8 mouse cellular contexts compared by ENCODE assay signal in the genomic region with DNA sequence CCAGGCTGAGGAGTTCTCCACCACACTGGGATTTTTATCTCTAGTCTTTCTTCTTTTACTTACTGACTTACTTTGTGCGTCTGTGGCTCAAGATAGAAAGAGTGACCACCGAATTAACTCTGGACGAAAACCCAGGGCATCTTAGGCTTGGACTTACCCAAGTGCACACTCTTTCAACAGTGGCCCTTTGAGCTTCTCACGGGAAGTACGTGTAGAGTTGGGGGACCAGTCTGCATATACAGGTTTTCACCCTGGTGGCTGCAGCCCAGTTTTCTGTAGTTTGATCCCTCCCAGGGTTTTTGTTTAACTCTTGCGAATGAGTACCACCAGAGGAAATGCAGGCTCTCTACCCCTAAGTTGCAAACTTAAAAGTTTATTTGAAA. TPM values are rescaled to one million over a fixed set of nuclear protein-coding genes. Genes with fewer than 3 reads are reported as not detected.
DNase-seq lines count a peak whose midpoint lies in the region; ATAC-seq and TF ChIP-seq lines count a peak whose summit lies in the region.

No protein-coding gene starts in this region.

- no peak for TF ChIP-seq CTCF in heart, adult 2 months (IDR thresholded peaks at IDR 0.05)

- no peaks in the 10 kb centered on the region for H3K27me3 ChIP-seq in heart, adult 2 months (ENCODE audit: control insufficient read depth, insufficient read depth, low read length)
- H3K27me3 ChIP-seq in forebrain, embryonic 10.5 days (ENCODE audit: poor library complexity, severe bottlenecking): no peaks in the 10 kb centered on the region
- H3K27me3 ChIP-seq in liver, embryonic 13.5 days: no peaks in the 10 kb centered on the region

- peak overlapping the region; percentile 70 for H3K4me2 ChIP-seq in liver, embryonic 13.5 days

- intact Hi-C loops in heart, adult 2 months (cut with DNase I): no loop called here

- peak overlapping the region; percentile 88 for H3K9ac ChIP-seq in heart, adult 2 months (ENCODE audit: low read depth, low read length)
- H3K9ac ChIP-seq in liver, embryonic 13.5 days: peak overlapping the region; percentile 79

- peak; percentile 35; the same call in 1 of the 2 replicates for ATAC-seq in liver, embryonic 13.5 days (ENCODE audit: low read depth)

- no peaks in the 10 kb centered on the region for H3K9me3 ChIP-seq in forebrain, embryonic 10.5 days
- H3K9me3 ChIP-seq in liver, embryonic 13.5 days (replicated peaks): no peaks in the 10 kb centered on the region

- 8% methylated on average over 6 of the region's 6 CpGs for WGBS in heart, adult 2 months
- WGBS in forebrain, embryonic 10.5 days: 10% methylated on average over 6 of the region's 6 CpGs
- 3% methylated on average over 6 of the region's 6 CpGs for WGBS in liver, embryonic 13.5 days (ENCODE audit: insufficient replicate concordance)

- no peak for TF ChIP-seq POLR2A in heart, adult 2 months (IDR thresholded peaks at IDR 0.05; ENCODE audit: insufficient read depth, low read depth, low read length)

- peak overlapping the region; percentile 99 for H3K4me3 ChIP-seq in heart, adult 2 months
- H3K4me3 ChIP-seq in forebrain, embryonic 10.5 days: peak overlapping the region; percentile 77
- H3K4me3 ChIP-seq in liver, embryonic 13.5 days (replicated peaks): peak overlapping the region; percentile 74

- no peaks in the 10 kb centered on the region; the same call in 1 of the 2 replicates for H3K79me2 ChIP-seq in heart, adult 2 months (replicated peaks; ENCODE audit: control insufficient read depth, insufficient read depth, low read length)

- no peaks in the 10 kb centered on the region for H3K36me3 ChIP-seq in heart, adult 2 months (ENCODE audit: control insufficient read depth, insufficient read depth, low read length)
- peaks cover 4% of the 10 kb centered on the region for H3K36me3 ChIP-seq in forebrain, embryonic 10.5 days (replicated peaks)
- H3K36me3 ChIP-seq in liver, embryonic 13.5 days: peaks cover 3% of the 10 kb centered on the region

- TF ChIP-seq EP300 in heart, adult 2 months (IDR thresholded peaks at IDR 0.05; ENCODE audit: insufficient read depth, low read depth, low read length): no peak

- peak overlapping the region; percentile 62 for H3K27ac ChIP-seq in heart, adult 2 months
- peak overlapping the region; percentile 85 for H3K27ac ChIP-seq in forebrain, embryonic 10.5 days
- no peak overlapping the region for H3K27ac ChIP-seq in liver, embryonic 13.5 days

- DNase-seq in heart, adult 2 months: no peak
- no peak for DNase-seq in heart, adult 8-10 months (ENCODE audit: low spot score)
- peak; percentile 62 for DNase-seq in 416B (ENCODE audit: low read depth)
- peak; percentile 21 for DNase-seq in forebrain, embryonic 10.5 days (ENCODE audit: extremely low spot score, low spot score)
- no peak for DNase-seq in liver, embryonic 13.5 days
- no peak for DNase-seq in adrenal gland, postnatal 4 days (ENCODE audit: low spot score in 2 of 2)
- DNase-seq in urinary bladder, postnatal 14 days (ENCODE audit: low spot score): no peak
- DNase-seq in cerebellum, adult 9-11 months: no peak

- no peaks in the 10 kb centered on the region for H3K4me1 ChIP-seq in heart, adult 2 months (ENCODE audit: control insufficient read depth, insufficient read depth, low read length)
- H3K4me1 ChIP-seq in forebrain, embryonic 10.5 days: peaks cover 28% of the 10 kb centered on the region
- peaks cover 9% of the 10 kb centered on the region for H3K4me1 ChIP-seq in liver, embryonic 13.5 days (replicated peaks)

RNA-seq across cellular contexts. Expression of a gene that starts 0.5 kb away (rescaled TPM):
- 1 to 10 TPM; 4.5 to 6.4 TPM for total RNA-seq in heart, adult 2 months (2021)
- polyA plus RNA-seq in heart, adult 2 months (2012; rRNA removed): 3.0 and 4.9 TPM in 2 replicates
- 1 to 10 TPM; 2.1 to 6.7 (median 5.4) TPM for total RNA-seq in heart, adult 8-10 months (2022)
- 23.4 and 25.0 TPM in 2 replicates for polyA plus RNA-seq in forebrain, embryonic 10.5 days (2016; fragmentation: Nextera tagmentation; extraction: Ambion mirVana)
- polyA plus RNA-seq in liver, embryonic 13.5 days (2015; fragmentation: Nextera tagmentation; extraction: Ambion mirVana): 12.4 and 13.1 TPM in 2 replicates
- total RNA-seq in adrenal gland, postnatal 4 days (2021): 10 to 100 TPM; 26.1 to 27.5 TPM

Comparison
In these comparisons a context has a peak if more than half of its experiments do, and no peak if none do; other contexts are left out.
1. DNase-seq: peak in 416B (single experiment) and forebrain, embryonic 10.5 days (single experiment); none in heart, adult 2 months (0 of 2), heart, adult 8-10 months (single experiment), liver, embryonic 13.5 days (single experiment), adrenal gland, postnatal 4 days (0 of 2), urinary bladder, postnatal 14 days (single experiment) and cerebellum, adult 9-11 months (single experiment).
2. Peak in every context shown above with its lines, with median percentiles within 50 percentile points of each other: H3K4me3 ChIP-seq.